Mouse (Mus musculus) thymus, adult 2 months (tissue): ENCODE measurements around the gene Vstm4.

ENCODE experiments used
- CTCF ChIP-seq: fragments of 200-500 bp; IDR thresholded peaks from 2 replicates; pipeline ENCODE4 v1.5.1; 2012; ENCODE audit warnings: mild to moderate bottlenecking, control low read depth, low read length, moderate library complexity, borderline replicate concordance; ENCODE audit not compliant: control insufficient read depth, poor library complexity, insufficient read depth; ENCODE audit errors: extremely low read depth
- POLR2A ChIP-seq: fragments of 200-500 bp; IDR thresholded peaks from 2 replicates; pipeline ENCODE4 v1.6.1; 2012; ENCODE audit warnings: mild to moderate bottlenecking, low read length, control low read depth, moderate library complexity; ENCODE audit not compliant: control insufficient read depth, poor library complexity, insufficient read depth; ENCODE audit errors: extremely low read depth

DNA sequence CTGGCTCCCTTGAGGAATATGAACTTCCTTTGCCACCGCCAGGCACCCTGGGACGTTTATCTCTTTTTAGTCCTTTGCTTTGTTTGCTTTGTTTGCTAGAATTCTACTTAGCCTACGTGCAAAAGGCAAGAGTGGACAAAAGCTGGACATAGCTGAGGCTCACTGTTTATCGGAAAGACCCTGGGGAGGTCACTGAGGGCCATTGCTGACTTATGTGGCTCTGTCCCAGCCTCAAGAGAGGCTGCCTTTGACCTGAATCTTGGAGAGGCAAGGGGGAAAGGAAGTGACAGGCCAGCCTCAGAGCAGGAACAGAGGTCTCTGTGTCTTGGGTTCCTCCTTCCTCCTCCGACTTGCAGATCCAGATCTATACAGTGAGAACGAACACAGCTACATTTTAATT lies 21.0 kb downstream of the Vstm4 start:
- TF ChIP-seq CTCF (no peak), POLR2A (no peak)
